In genomic region chr7:100894833-100895226, GRCm38 (mm10) we compare ENCODE assay signal across 8 mouse cellular contexts. TPM values are rescaled to one million over a fixed set of nuclear protein-coding genes. Genes with fewer than 3 reads are reported as not detected.
DNase-seq lines count a peak whose midpoint lies in the region; ATAC-seq lines count a peak whose summit lies in the region.

No protein-coding gene starts in this region.

- no peak overlapping the region for H3K27ac ChIP-seq in kidney, embryonic 14.5 days (ENCODE audit: low read depth, low read length)
- no peak overlapping the region for H3K27ac ChIP-seq in embryonic facial prominence, embryonic 11.5 days (replicated peaks; ENCODE audit: low read depth, low read length)
- no peak overlapping the region; the same call in 1 of the 2 replicates for H3K27ac ChIP-seq in hindbrain, embryonic 13.5 days
- no peak overlapping the region for H3K27ac ChIP-seq in midbrain, embryonic 13.5 days

- 2% methylated on average over 12 of the region's 12 CpGs for WGBS in kidney, embryonic 14.5 days
- 3% methylated on average over 11 of the region's 12 CpGs for WGBS in embryonic facial prominence, embryonic 11.5 days
- WGBS in hindbrain, embryonic 13.5 days = 3% methylated on average over 12 of the region's 12 CpGs
- 5% methylated on average over 12 of the region's 12 CpGs for WGBS in midbrain, embryonic 13.5 days

- H3K9me3 ChIP-seq in kidney, embryonic 14.5 days (ENCODE audit: control insufficient read depth, low read length) = no peaks in the 10 kb centered on the region
- no peaks in the 10 kb centered on the region for H3K9me3 ChIP-seq in embryonic facial prominence, embryonic 11.5 days (replicated peaks; ENCODE audit: control insufficient read depth, low read length)
- no peaks in the 10 kb centered on the region for H3K9me3 ChIP-seq in hindbrain, embryonic 13.5 days
- H3K9me3 ChIP-seq in midbrain, embryonic 13.5 days = no peaks in the 10 kb centered on the region

- peak overlapping the region; percentile 71 for H3K9ac ChIP-seq in kidney, embryonic 14.5 days (ENCODE audit: low read depth, low read length)
- peak overlapping the region; percentile 72 for H3K9ac ChIP-seq in embryonic facial prominence, embryonic 11.5 days (replicated peaks; ENCODE audit: low read length)
- H3K9ac ChIP-seq in hindbrain, embryonic 13.5 days = peak overlapping the region; percentile 82
- H3K9ac ChIP-seq in midbrain, embryonic 13.5 days (replicated peaks) = peak overlapping the region; percentile 78

- peaks cover 10% of the 10 kb centered on the region for H3K36me3 ChIP-seq in kidney, embryonic 14.5 days (ENCODE audit: control insufficient read depth, insufficient read depth, low read length)
- H3K36me3 ChIP-seq in embryonic facial prominence, embryonic 11.5 days (replicated peaks; ENCODE audit: control insufficient read depth, insufficient read depth, low read depth, low read length) = no peaks in the 10 kb centered on the region; the same call in 1 of the 2 replicates
- peaks cover 7% of the 10 kb centered on the region; the same call in 1 of the 2 replicates for H3K36me3 ChIP-seq in hindbrain, embryonic 13.5 days
- peaks cover 5% of the 10 kb centered on the region for H3K36me3 ChIP-seq in midbrain, embryonic 13.5 days

- no peaks in the 10 kb centered on the region; the same call in 1 of the 2 replicates for H3K27me3 ChIP-seq in kidney, embryonic 14.5 days (ENCODE audit: control insufficient read depth, insufficient read depth, low read length)
- no peaks in the 10 kb centered on the region for H3K27me3 ChIP-seq in embryonic facial prominence, embryonic 11.5 days (ENCODE audit: control insufficient read depth, insufficient read depth, low read length)
- H3K27me3 ChIP-seq in hindbrain, embryonic 13.5 days = no peaks in the 10 kb centered on the region
- no peaks in the 10 kb centered on the region for H3K27me3 ChIP-seq in midbrain, embryonic 13.5 days

- DNase-seq in kidney, adult 8-10 months = no peak
- no peak for DNase-seq in embryonic facial prominence, embryonic 11.5 days (ENCODE audit: low spot score)
- no peak for DNase-seq in spleen, postnatal 10 days (ENCODE audit: low spot score in 2 of 2)
- DNase-seq in left cerebral cortex, postnatal 14 days (ENCODE audit: low spot score in 2 of 2) = no peak
- no peak for DNase-seq in testis, postnatal 10 days (ENCODE audit: low spot score)

- H3K4me1 ChIP-seq in kidney, embryonic 14.5 days (ENCODE audit: control insufficient read depth, insufficient read depth, low read length) = peaks cover 18% of the 10 kb centered on the region
- H3K4me1 ChIP-seq in embryonic facial prominence, embryonic 11.5 days (ENCODE audit: control insufficient read depth, insufficient read depth, low read length) = 0 out of 2 replicates have a peak, but pooled peaks cover 5% of the 10 kb centered on the region
- H3K4me1 ChIP-seq in hindbrain, embryonic 13.5 days (replicated peaks) = peaks cover 34% of the 10 kb centered on the region
- H3K4me1 ChIP-seq in midbrain, embryonic 13.5 days (replicated peaks) = peaks cover 26% of the 10 kb centered on the region

- peak overlapping the region; percentile 97 for H3K4me2 ChIP-seq in kidney, embryonic 14.5 days (replicated peaks; ENCODE audit: low read depth, low read length)
- peak overlapping the region; percentile 82 for H3K4me2 ChIP-seq in embryonic facial prominence, embryonic 11.5 days (ENCODE audit: low read depth, low read length)
- H3K4me2 ChIP-seq in hindbrain, embryonic 13.5 days = peak overlapping the region; percentile 87
- H3K4me2 ChIP-seq in midbrain, embryonic 13.5 days (replicated peaks) = peak overlapping the region; percentile 74

- ATAC-seq in kidney, embryonic 14.5 days (ENCODE audit: low FRiP score, low TSS enrichment) = peak; percentile 17; the same call in 1 of the 2 replicates
- ATAC-seq in embryonic facial prominence, embryonic 11.5 days (replicated peaks; ENCODE audit: insufficient number of reproducible peaks, low FRiP score, low TSS enrichment, low read depth) = peak; percentile 50
- peak; percentile 44 for ATAC-seq in hindbrain, embryonic 13.5 days (ENCODE audit: low FRiP score)
- ATAC-seq in midbrain, embryonic 13.5 days = peak; percentile 35

- peak overlapping the region; percentile 54 for H3K4me3 ChIP-seq in kidney, embryonic 14.5 days (ENCODE audit: low read length)
- peak overlapping the region; percentile 46 for H3K4me3 ChIP-seq in embryonic facial prominence, embryonic 11.5 days (ENCODE audit: low read depth, low read length)
- peak overlapping the region; percentile 57 for H3K4me3 ChIP-seq in hindbrain, embryonic 13.5 days
- peak overlapping the region; percentile 53 for H3K4me3 ChIP-seq in midbrain, embryonic 13.5 days (replicated peaks)

- intact Hi-C loops in left cerebral cortex, postnatal 14 days (cut with DNase I) = no loop called here

RNA-seq across cellular contexts. Expression of gene Relt, which starts 31.6 kb away (rescaled TPM):
- 2.8 and 3.1 TPM in 2 replicates for polyA plus RNA-seq in kidney, embryonic 14.5 days (2014; fragmentation: Nextera tagmentation; extraction: Ambion mirVana)
- 1.8 and 2.3 TPM in 2 replicates for polyA plus RNA-seq in embryonic facial prominence, embryonic 11.5 days (2014; fragmentation: Nextera tagmentation; extraction: Ambion mirVana)
- 4.3 and 4.8 TPM in 2 replicates for polyA plus RNA-seq in hindbrain, embryonic 13.5 days (2015; fragmentation: Nextera tagmentation; extraction: Ambion mirVana)
- polyA plus RNA-seq in midbrain, embryonic 13.5 days (2015; fragmentation: Nextera tagmentation; extraction: Ambion mirVana) = 2.7 and 3.5 TPM in 2 replicates
- 10 to 100 TPM in 1 of 2 experiments, 1 to 10 TPM in 1; 9.7 to 10.6 TPM for total RNA-seq in left cerebral cortex, postnatal 14 days (2021)

RNA-seq across cellular contexts. Expression of gene Arhgef17, which starts 37.1 kb away (rescaled TPM):
- 11.6 and 15.5 TPM in 2 replicates for polyA plus RNA-seq in kidney, embryonic 14.5 days (2014; fragmentation: Nextera tagmentation; extraction: Ambion mirVana)
- 8.1 and 10.0 TPM in 2 replicates for polyA plus RNA-seq in embryonic facial prominence, embryonic 11.5 days (2014; fragmentation: Nextera tagmentation; extraction: Ambion mirVana)
- 7.2 and 7.7 TPM in 2 replicates for polyA plus RNA-seq in hindbrain, embryonic 13.5 days (2015; fragmentation: Nextera tagmentation; extraction: Ambion mirVana)
- 5.8 and 5.9 TPM in 2 replicates for polyA plus RNA-seq in midbrain, embryonic 13.5 days (2015; fragmentation: Nextera tagmentation; extraction: Ambion mirVana)
- total RNA-seq in left cerebral cortex, postnatal 14 days (2021) = 10 to 100 TPM; 81.3 to 91.6 TPM
